36 mouse cellular contexts compared by ENCODE assay signal in genomic region chr17:17414206-17414605, GRCm38 (mm10). TPM values are rescaled to one million over a fixed set of nuclear protein-coding genes. Genes with fewer than 3 reads are reported as not detected.
"Had no signal": no experiment of that assay in that cellular context is flagged by ENCODE, and none has a peak within 500 bp of the region (broad histone marks: within the 10 kb centered on the region; RNA-seq: fewer than 3 reads in every experiment).

No protein-coding gene starts in this region.

- H3K4me2 ChIP-seq: heart, embryonic 11.5 days; heart, embryonic 12.5 days; heart, embryonic 13.5 days; heart, embryonic 15.5 days; hindbrain, embryonic 12.5 days; hindbrain, embryonic 13.5 days; hindbrain, embryonic 14.5 days; hindbrain, embryonic 15.5 days; intestine, embryonic 15.5 days; kidney, embryonic 15.5 days had no signal

- DNase-seq: heart, postnatal 10 days; heart, postnatal 14 days; heart, postnatal 36 days; heart, postnatal 4 days; kidney, adult 11 months; kidney, adult 18-20 months; kidney, adult 2 months; kidney, adult 8-10 months; kidney, adult 9 months; kidney, postnatal 10 days; kidney, postnatal 14 days; kidney, postnatal 25 days; kidney, postnatal 36 days; kidney, postnatal 4 days; layer of hippocampus, adult 9-11 months; layer of hippocampus, postnatal 36 days had no signal

- H3K9ac ChIP-seq: heart, embryonic 12.5 days; heart, embryonic 13.5 days; heart, embryonic 15.5 days; hindbrain, embryonic 12.5 days; hindbrain, embryonic 13.5 days; hindbrain, embryonic 14.5 days; hindbrain, embryonic 15.5 days; intestine, embryonic 15.5 days; kidney, embryonic 15.5 days had no signal

- H3K9me3 ChIP-seq: heart, embryonic 10.5 days; heart, embryonic 12.5 days; heart, embryonic 13.5 days; heart, embryonic 15.5 days; hindbrain, embryonic 10.5 days; hindbrain, embryonic 12.5 days; hindbrain, embryonic 13.5 days; hindbrain, embryonic 15.5 days; intestine, embryonic 15.5 days; kidney, embryonic 15.5 days had no signal

- H3K27ac ChIP-seq: heart, embryonic 10.5 days; heart, embryonic 13.5 days; heart, embryonic 15.5 days; hindbrain, embryonic 10.5 days; hindbrain, embryonic 12.5 days; hindbrain, embryonic 13.5 days; hindbrain, embryonic 14.5 days; hindbrain, embryonic 15.5 days; hindbrain, postnatal 0 days; intestine, embryonic 15.5 days; kidney, embryonic 15.5 days; kidney, postnatal 0 days; layer of hippocampus, adult 2 months had no signal

- ATAC-seq: hindbrain, embryonic 16.5 days; hindbrain, postnatal 0 days; inflammation-experienced regulatory T-cells, adult 6 months; intestine, embryonic 15.5 days; intestine, embryonic 16.5 days; intestine, postnatal 0 days had no signal

- H3K4me3 ChIP-seq: heart, embryonic 10.5 days; heart, embryonic 12.5 days; heart, embryonic 13.5 days; heart, embryonic 15.5 days; hindbrain, embryonic 10.5 days; hindbrain, embryonic 12.5 days; hindbrain, embryonic 13.5 days; hindbrain, embryonic 15.5 days; intestine, embryonic 15.5 days; kidney, embryonic 15.5 days; layer of hippocampus, adult 2 months had no signal

- H3K4me1 ChIP-seq: heart, embryonic 13.5 days; heart, embryonic 15.5 days; intestine, embryonic 15.5 days had no signal

- H3K27me3 ChIP-seq: heart, embryonic 12.5 days; heart, embryonic 13.5 days; heart, embryonic 15.5 days; hindbrain, embryonic 12.5 days; hindbrain, embryonic 13.5 days; hindbrain, embryonic 15.5 days; intestine, embryonic 15.5 days; kidney, embryonic 15.5 days had no signal

- H3K36me3 ChIP-seq: heart, embryonic 10.5 days; heart, embryonic 12.5 days; heart, embryonic 13.5 days; heart, embryonic 15.5 days; hindbrain, embryonic 12.5 days; hindbrain, embryonic 13.5 days; hindbrain, embryonic 15.5 days; intestine, embryonic 15.5 days; kidney, embryonic 15.5 days had no signal

RNA-seq across cellular contexts. Expression of gene Lix1, which starts 11.7 kb away (rescaled TPM):
- total RNA-seq: hematopoietic stem cell, adult 5-6 weeks had no signal
